In genomic region chr11:43495532-43495931, GRCm38 (mm10) we compare ENCODE assay signal across 9 mouse cellular contexts. TPM values are rescaled to one million over a fixed set of nuclear protein-coding genes. Genes with fewer than 3 reads are reported as not detected.
DNase-seq lines count a peak whose midpoint lies in the region; ATAC-seq and TF ChIP-seq lines count a peak whose summit lies in the region.
"Had no signal": no experiment of that assay in that cellular context is flagged by ENCODE, and none has a peak within 500 bp of the region (broad histone marks: within the 10 kb centered on the region; RNA-seq: fewer than 3 reads in every experiment).

No protein-coding gene starts in this region.

- DNase-seq in kidney, postnatal 25 days, result peak; percentile 61 to 78
- DNase-seq in kidney, adult 11 months, result no peak
- DNase-seq in Patski (ENCODE audit: low read depth, low spot score), result peak; percentile 49
- DNase-seq in lung, postnatal 0 days (ENCODE audit: low spot score), result peak; percentile 49
- DNase-seq in c-Kit-positive CD71-positive TER-119-positive erythroid progenitor cells, embryonic 14.5 days (ENCODE audit: low spot score), result no peak
- DNase-seq in cerebellum, adult 18-20 months, result no peak

- no peak overlapping the region for H3K4me3 ChIP-seq in lung, postnatal 0 days (ENCODE audit: low read depth, low read length)
- no peak overlapping the region for H3K4me3 ChIP-seq in forebrain, embryonic 16.5 days (replicated peaks; ENCODE audit: low read length)

- no peaks in the 10 kb centered on the region for H3K9me3 ChIP-seq in lung, postnatal 0 days (ENCODE audit: low read length)
- no peaks in the 10 kb centered on the region for H3K9me3 ChIP-seq in forebrain, embryonic 16.5 days (ENCODE audit: control insufficient read depth, low read length)

- H3K27me3 ChIP-seq in Patski, result no peaks in the 10 kb centered on the region
- H3K27me3 ChIP-seq in lung, postnatal 0 days (replicated peaks; ENCODE audit: insufficient read depth, low read length), result no peaks in the 10 kb centered on the region
- no peaks in the 10 kb centered on the region for H3K27me3 ChIP-seq in forebrain, embryonic 16.5 days (replicated peaks; ENCODE audit: control insufficient read depth, insufficient read depth, low read length)

- 26% methylated on average over 3 of the region's 3 CpGs for WGBS in lung, postnatal 0 days
- 42% methylated on average over 3 of the region's 3 CpGs for WGBS in forebrain, embryonic 16.5 days

- no peak overlapping the region for H3K4me2 ChIP-seq in lung, postnatal 0 days (replicated peaks; ENCODE audit: low read depth, low read length)
- no peak overlapping the region for H3K4me2 ChIP-seq in forebrain, embryonic 16.5 days (ENCODE audit: low read length)

- in situ Hi-C loops in Patski (cut with MboI; ENCODE audit: low pct_unique_long_range_greater_than_20kb), result loop anchor here (10.0 to 25.0 kb wide), 2 partner anchors 89 to 842 kb away; partner anchors contain the start of gene 4933415A04Rik

- H3K27ac ChIP-seq in lung, postnatal 0 days (ENCODE audit: low read length), result no peak overlapping the region
- H3K27ac ChIP-seq in forebrain, embryonic 16.5 days (ENCODE audit: low read length), result no peak overlapping the region

- TF ChIP-seq EP300 in lung, postnatal 0 days (IDR thresholded peaks at IDR 0.05), result no peak

- peak; percentile 49 for ATAC-seq in Patski
- peak; percentile 65 for ATAC-seq in common myeloid progenitor, adult 5-6 weeks (replicated peaks; ENCODE audit: low read depth, poor library complexity, severe bottlenecking)
- peak; percentile 67 for ATAC-seq in lung, postnatal 0 days
- ATAC-seq in forebrain, embryonic 16.5 days, result no peak

- H3K36me3 ChIP-seq in lung, postnatal 0 days (ENCODE audit: insufficient read depth, low read length), result no peaks in the 10 kb centered on the region
- no peaks in the 10 kb centered on the region for H3K36me3 ChIP-seq in forebrain, embryonic 16.5 days (ENCODE audit: control insufficient read depth, insufficient read depth)

- POLR2A ChIA-PET in Patski (lab: Charles Lee), result no interaction called here

- TF ChIP-seq CTCF in Patski (IDR thresholded peaks at IDR 0.05), result no peak
- TF ChIP-seq CTCF in lung, postnatal 0 days (IDR thresholded peaks at IDR 0.05), result no peak

- H3K4me1 ChIP-seq in lung, postnatal 0 days (ENCODE audit: insufficient read depth, low read depth, low read length), result no peaks in the 10 kb centered on the region
- H3K4me1 ChIP-seq in forebrain, embryonic 16.5 days (replicated peaks; ENCODE audit: control insufficient read depth, insufficient read depth, low read length), result no peaks in the 10 kb centered on the region

- CTCF ChIA-PET in Patski (lab: Charles Lee), result interaction anchor here (0.7 to 1.3 kb wide), 7 partner anchors 10 to 187 kb away, joined by 3 to 4 read pairs (median 3); no protein-coding TSS in a partner anchor

- no peak overlapping the region for H3K9ac ChIP-seq in lung, postnatal 0 days (replicated peaks; ENCODE audit: low read depth)
- no peak overlapping the region for H3K9ac ChIP-seq in forebrain, embryonic 16.5 days (replicated peaks; ENCODE audit: low read depth, low read length)

RNA-seq across cellular contexts. Expression of gene C1qtnf2, which starts 21.5 kb away (rescaled TPM):
- not detected for polyA plus RNA-seq in Patski (2021)
- not detected in 2 replicates for total RNA-seq in common myeloid progenitor, adult 5-6 weeks (2017)
- polyA plus RNA-seq in lung, postnatal 0 days (2015; fragmentation: Nextera tagmentation; extraction: Ambion mirVana), result 9.2 and 10.2 TPM in 2 replicates
- 5.9 and 6.5 TPM in 2 replicates for polyA plus RNA-seq in forebrain, embryonic 16.5 days (2015; fragmentation: Nextera tagmentation; extraction: Ambion mirVana)
- total RNA-seq: neutrophil, adult 5-6 weeks had no signal

RNA-seq across cellular contexts. Expression of gene Ccnjl, which starts 33.1 kb away (rescaled TPM):
- polyA plus RNA-seq in Patski (2021), result 17.8 TPM
- total RNA-seq in common myeloid progenitor, adult 5-6 weeks (2017), result 0.69 TPM in 1 of 2 replicates, not detected in the other
- polyA plus RNA-seq in lung, postnatal 0 days (2015; fragmentation: Nextera tagmentation; extraction: Ambion mirVana), result 6.5 and 9.4 TPM in 2 replicates
- 9.5 and 13.5 TPM in 2 replicates for polyA plus RNA-seq in forebrain, embryonic 16.5 days (2015; fragmentation: Nextera tagmentation; extraction: Ambion mirVana)
- total RNA-seq: neutrophil, adult 5-6 weeks had no signal

Comparison
In these comparisons a context has a peak if more than half of its experiments do, and no peak if none do; other contexts are left out.
1. DNase-seq: peak in kidney, postnatal 25 days (2 of 2), Patski (single experiment) and lung, postnatal 0 days (single experiment); none in kidney, adult 11 months (single experiment), c-Kit-positive CD71-positive TER-119-positive erythroid progenitor cells, embryonic 14.5 days (single experiment) and cerebellum, adult 18-20 months (0 of 2).